Mouse (Mus musculus) CH12.LX (cell line): ENCODE data around the gene Agfg2.

Experiments
- CTCF ChIP-seq, 2 experiments: IDR thresholded peaks in 1 of 2; conservative IDR thresholded peaks in 1 of 2; 2 replicates each; pipeline ENCODE4 v1.5.1; 2011 to 2012; ENCODE audit warnings: low read depth in 2 of 2, low read length in 2 of 2, improper control_type of control experiment in 1 of 2, inconsistent platforms in 1 of 2, mild to moderate bottlenecking in 1 of 2, moderate library complexity in 1 of 2
- E2F4 ChIP-seq: IDR thresholded peaks from 2 replicates; pipeline ENCODE4 v1.6.1; 2011; ENCODE audit warnings: low read depth, low read length, improper control_type of control experiment; ENCODE audit not compliant: insufficient replicate concordance
- ELF1 ChIP-seq: IDR thresholded peaks from 2 replicates; pipeline ENCODE4 v1.6.1; 2014; ENCODE audit warnings: low read depth, mild to moderate bottlenecking, inconsistent platforms, low read length, improper control_type of control experiment
- EP300 ChIP-seq: IDR thresholded peaks from 2 replicates; pipeline ENCODE4 v1.6.1; 2011; ENCODE audit warnings: low read length, improper control_type of control experiment
- JUN ChIP-seq: IDR thresholded peaks from 2 replicates; pipeline ENCODE4 v1.6.1; 2011; ENCODE audit warnings: low read depth, mild to moderate bottlenecking, low read length, improper control_type of control experiment, moderate library complexity; ENCODE audit not compliant: insufficient read depth
- MAX ChIP-seq: IDR thresholded peaks from 2 replicates; pipeline ENCODE4 v1.6.1; 2011; ENCODE audit warnings: low read length, improper control_type of control experiment
- MAZ ChIP-seq: IDR thresholded peaks from 2 replicates; pipeline ENCODE4 v1.6.1; 2012; ENCODE audit warnings: low read depth, mild to moderate bottlenecking, inconsistent platforms, low read length, improper control_type of control experiment, moderate library complexity
- MXI1 ChIP-seq: IDR thresholded peaks from 2 replicates; pipeline ENCODE4 v1.6.1; 2011; ENCODE audit warnings: mild to moderate bottlenecking, low read depth, low read length, improper control_type of control experiment
- POLR2A ChIP-seq: IDR thresholded peaks from 2 replicates; pipeline ENCODE4 v1.6.1; 2011; ENCODE audit warnings: low read depth, mild to moderate bottlenecking, improper control_type of control experiment, low read length
- RAD21 ChIP-seq: IDR thresholded peaks from 2 replicates; pipeline ENCODE4 v1.6.1; 2011; ENCODE audit warnings: low read depth, mild to moderate bottlenecking, low read length, improper control_type of control experiment, moderate library complexity
- SMC3 ChIP-seq: IDR thresholded peaks from 2 replicates; pipeline ENCODE4 v1.6.1; 2011; ENCODE audit warnings: low read depth, low read length, improper control_type of control experiment
- UBTF ChIP-seq: IDR thresholded peaks from 2 replicates; pipeline ENCODE4 v1.6.1; 2012; ENCODE audit warnings: low read depth, mild to moderate bottlenecking, inconsistent platforms, low read length, improper control_type of control experiment, moderate library complexity
- ZC3H11A ChIP-seq: IDR thresholded peaks from 2 replicates; pipeline ENCODE4 v1.6.1; 2012; ENCODE audit warnings: low read depth, mild to moderate bottlenecking, inconsistent platforms, low read length, improper control_type of control experiment
- ZNF384 ChIP-seq: IDR thresholded peaks from 2 replicates; pipeline ENCODE4 v1.6.1; 2012; ENCODE audit warnings: low read depth, low read length, improper control_type of control experiment, inconsistent platforms

- TF ChIP-seq POLR2A, result no peak
- no peak for TF ChIP-seq EP300
- TF ChIP-seq MAX, result no peak
- TF ChIP-seq RAD21, result no peak
- TF ChIP-seq SMC3, result no peak
- no peak for TF ChIP-seq MAZ
- no peak for TF ChIP-seq ZC3H11A
- no peak for TF ChIP-seq CTCF (conservative IDR thresholded peaks at IDR 0.05 in 1 of 2, IDR thresholded peaks at IDR 0.05 in 1 of 2; ENCODE audit: low read depth in 2 of 2, low read length in 2 of 2)
- TF ChIP-seq MXI1, result no peak
- TF ChIP-seq JUN, result no peak
- no peak for TF ChIP-seq UBTF
- no peak for TF ChIP-seq ELF1
- TF ChIP-seq ZNF384, result no peak
- TF ChIP-seq E2F4, result no peak
Observed at GRCm38 (mm10) chr5:137733638-137734288, 49.2 kb upstream of the Agfg2 start.
